Mouse (Mus musculus) skeletal muscle tissue, adult 2 months (tissue): ENCODE data around the gene Tmbim4.
A peak's percentile ranks its signal among the peaks of the same experiment; 100 is the strongest.

Experiments used
- DNase-seq: peaks from one replicate; pipeline ENCODE4 v3.0.0-alpha.2; 2012; ENCODE audit warnings: low read depth, low spot score

The Tmbim4 gene

GRCm38 (mm10) chr10:120245681-120246080 is 44.3 kb downstream of the Tmbim4 start:
- no peak for DNase-seq

- DNase-seq = peak; percentile 36
Measured at GRCm38 (mm10) chr10:120246994-120247750, 45.8 kb downstream of the Tmbim4 start.

- DNase-seq = no peak
Measured at GRCm38 (mm10) chr10:120250911-120251683, 49.7 kb downstream of the Tmbim4 start.

- DNase-seq = no peak
Measured at GRCm38 (mm10) chr10:120251791-120252190, 50.4 kb downstream of the Tmbim4 start.

- DNase-seq = no peak
Measured at GRCm38 (mm10) chr10:120252800-120253199, 51.4 kb downstream of the Tmbim4 start.

GRCm38 (mm10) chr10:120257231-120257630 is 55.8 kb downstream of the Tmbim4 start:
- DNase-seq = no peak

- DNase-seq = no peak
Measured at GRCm38 (mm10) chr10:120267790-120268189, 66.4 kb downstream of the Tmbim4 start.

GRCm38 (mm10) chr10:120269946-120270345 is 68.6 kb downstream of the Tmbim4 start:
- DNase-seq = no peak

- DNase-seq = peak; percentile 15
Measured at GRCm38 (mm10) chr10:120270777-120271176, 69.4 kb downstream of the Tmbim4 start.

- DNase-seq = no peak
Measured at GRCm38 (mm10) chr10:120271318-120271717, 69.9 kb downstream of the Tmbim4 start.

GRCm38 (mm10) chr10:120271879-120272269 is 70.5 kb downstream of the Tmbim4 start:
- DNase-seq = no peak

GRCm38 (mm10) chr10:120272270-120272883 is 71.0 kb downstream of the Tmbim4 start:
- no peak for DNase-seq

- DNase-seq = no peak
Measured at GRCm38 (mm10) chr10:120273335-120273734, 71.9 kb downstream of the Tmbim4 start.
